Mouse (Mus musculus) c-Kit-positive CD71-positive TER-119-positive erythroid progenitor cells, embryonic 14.5 days (primary cell): ENCODE measurements around the gene Stxbp5l.
"Not testable (repeated sequence)": the region's sequence is repeated elsewhere in the genome, so short reads cannot be mapped to it uniquely, and the experiment has no call there.

Source experiments
- DNase-seq: peaks from one replicate; pipeline ENCODE4 v3.0.0-alpha.2; 2013; ENCODE audit warnings: low spot score

Stxbp5l gene

DNA sequence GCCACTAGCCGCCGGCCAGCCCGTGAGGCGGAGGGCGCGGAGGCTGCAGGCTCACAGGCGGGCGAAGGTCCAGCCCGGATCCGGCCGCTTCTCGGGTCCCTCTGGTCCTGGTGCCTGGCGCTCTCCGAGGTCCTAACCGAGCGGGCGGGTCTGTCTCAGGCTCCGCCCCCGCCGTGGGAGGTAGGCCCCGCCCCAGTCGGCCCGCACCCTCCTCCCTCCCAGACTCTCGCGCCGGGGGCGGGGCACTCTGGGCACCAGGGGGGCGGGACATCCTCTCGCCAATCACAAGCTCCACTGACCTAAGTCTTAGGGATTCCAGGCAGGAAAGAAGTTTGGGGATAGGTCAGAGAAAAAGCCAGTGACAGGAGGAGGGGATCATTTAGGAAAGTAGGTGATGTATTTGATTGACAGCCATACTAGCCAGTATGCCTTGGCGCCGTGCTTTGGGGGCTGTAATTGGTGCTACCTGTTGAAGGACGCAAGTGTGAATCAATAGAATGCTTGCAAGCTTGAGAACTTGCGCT is at the start of gene Stxbp5l:
Gene Stxbp5l (minus strand): TSS at position 142 of the 524 bp plus-strand sequence.
- DNase-seq, result peak; percentile 41

DNA sequence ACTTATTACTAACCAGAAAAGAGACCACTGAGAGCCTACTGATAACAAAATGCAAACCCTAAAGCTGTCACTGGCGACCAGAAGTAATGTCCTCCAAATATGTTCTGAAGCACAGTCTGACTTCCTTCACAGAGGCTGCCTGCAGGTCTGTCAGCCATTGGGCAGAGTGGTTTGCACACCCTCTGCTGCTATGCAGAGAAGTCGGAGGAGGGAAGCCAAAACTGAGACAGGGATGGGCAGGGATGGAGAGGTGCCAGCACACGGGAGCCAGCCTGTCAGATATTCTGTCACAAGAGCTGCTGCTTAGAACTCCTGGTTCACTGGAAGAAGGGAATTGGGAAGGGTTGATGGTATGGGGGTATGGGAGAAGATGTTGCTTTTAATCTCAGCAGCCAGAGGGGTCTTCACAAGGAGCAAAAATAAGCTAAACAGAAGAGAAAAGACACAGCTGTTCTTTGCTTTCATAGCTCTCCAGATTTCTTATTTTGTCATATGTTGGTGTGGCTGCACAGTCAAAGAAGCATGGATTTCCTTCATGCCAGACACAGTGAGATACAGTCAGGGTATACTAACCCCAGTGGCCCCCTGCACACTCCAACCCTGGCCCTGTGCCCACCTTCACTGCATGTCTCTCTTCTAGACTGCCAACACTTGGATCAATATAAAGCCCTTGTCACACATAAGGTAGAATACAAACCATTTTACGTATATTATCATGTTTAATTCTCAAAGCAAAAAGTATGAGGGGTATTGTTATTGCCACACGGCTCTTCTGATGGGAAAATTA is 48.8 kb upstream of the Stxbp5l start:
- DNase-seq, result no peak

DNA sequence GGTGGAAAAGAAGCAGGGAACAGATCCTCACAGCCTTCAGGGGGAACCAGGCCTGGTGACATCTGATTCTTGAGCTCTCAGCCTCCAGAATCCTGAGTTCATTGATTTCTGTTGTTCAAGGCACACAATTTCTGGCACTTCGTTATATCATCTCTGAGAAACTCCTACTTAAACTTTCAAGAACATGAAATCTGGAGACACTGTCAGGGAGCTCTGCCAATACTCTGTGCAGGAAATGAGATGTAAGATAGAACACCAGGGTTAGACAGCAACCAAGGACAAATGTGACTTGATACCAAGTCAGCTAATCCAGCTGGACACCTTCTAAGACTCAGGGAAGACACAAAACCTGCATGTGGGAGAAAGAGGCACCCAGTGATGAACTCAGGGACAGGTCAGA is 40.7 kb upstream of the Stxbp5l start:
- DNase-seq, result no peak

DNA sequence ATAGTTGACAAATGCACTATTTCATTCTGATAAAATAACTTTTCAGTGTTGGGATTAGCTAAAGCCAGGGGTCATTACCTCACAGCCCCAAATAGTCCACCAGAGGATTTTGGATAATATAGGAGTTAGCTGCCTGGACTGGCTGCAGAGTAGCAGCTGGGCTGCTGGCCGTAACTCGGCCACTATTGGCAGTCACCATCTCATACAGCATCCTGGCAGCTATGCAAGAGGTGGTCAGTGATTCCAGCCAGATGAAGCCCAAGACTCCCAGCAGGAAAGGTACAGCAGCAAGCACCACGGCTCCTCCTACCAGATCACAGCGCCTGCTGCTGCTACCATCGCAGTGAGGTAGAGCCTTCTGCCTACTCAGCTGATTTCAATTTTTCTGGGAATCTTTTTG is 38.1 kb upstream of the Stxbp5l start:
- DNase-seq, result no peak

- no peak for DNase-seq
These were observed 37.1 kb upstream of the Stxbp5l start for GRCm38 (mm10) chr16:37421851-37422250.

DNA sequence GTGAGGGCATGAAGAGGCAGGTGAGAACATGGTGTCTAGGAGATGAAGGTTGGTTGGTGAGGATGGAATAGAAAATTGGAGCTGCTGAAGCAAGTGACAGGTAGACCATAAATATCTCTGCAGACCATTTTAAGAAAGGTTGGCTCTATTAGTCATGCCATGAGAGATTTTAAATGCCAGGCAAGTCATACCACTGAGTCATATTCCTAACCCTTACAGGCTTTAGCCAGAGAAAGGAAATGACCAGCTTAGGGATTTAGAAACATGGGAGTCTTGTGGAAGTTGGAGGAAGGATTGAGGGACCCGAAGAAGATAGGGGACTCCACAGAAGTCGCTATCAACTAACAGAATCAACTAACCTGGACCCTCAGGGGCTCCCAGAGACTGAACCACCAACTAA is 35.8 kb upstream of the Stxbp5l start:
- DNase-seq, result no peak

- DNase-seq, result no peak
These were observed 20.8 kb upstream of the Stxbp5l start for GRCm38 (mm10) chr16:37405536-37405935.

GRCm38 (mm10) chr16:37404922-37405321 is 20.2 kb upstream of the Stxbp5l start:
- DNase-seq, result no peak

DNA sequence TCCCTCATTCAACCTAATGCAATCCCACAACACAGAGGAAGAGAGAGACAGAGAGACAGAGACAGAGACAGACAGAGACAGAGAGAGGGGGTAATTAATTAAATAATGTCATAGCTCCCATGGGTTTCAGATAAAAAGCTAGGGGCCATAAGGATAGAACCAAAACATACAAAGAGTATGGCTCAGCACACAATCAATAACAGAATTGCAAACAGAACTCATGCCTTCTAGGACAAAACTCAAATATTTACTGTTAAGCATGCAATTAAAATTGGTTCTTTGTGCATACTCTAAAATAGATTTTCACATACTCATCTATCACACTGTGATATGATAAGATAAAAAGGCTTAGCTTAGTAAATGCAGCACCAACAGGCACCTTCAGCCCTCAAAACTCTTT is 5.2 kb upstream of the Stxbp5l start:
- DNase-seq, result no peak

DNA sequence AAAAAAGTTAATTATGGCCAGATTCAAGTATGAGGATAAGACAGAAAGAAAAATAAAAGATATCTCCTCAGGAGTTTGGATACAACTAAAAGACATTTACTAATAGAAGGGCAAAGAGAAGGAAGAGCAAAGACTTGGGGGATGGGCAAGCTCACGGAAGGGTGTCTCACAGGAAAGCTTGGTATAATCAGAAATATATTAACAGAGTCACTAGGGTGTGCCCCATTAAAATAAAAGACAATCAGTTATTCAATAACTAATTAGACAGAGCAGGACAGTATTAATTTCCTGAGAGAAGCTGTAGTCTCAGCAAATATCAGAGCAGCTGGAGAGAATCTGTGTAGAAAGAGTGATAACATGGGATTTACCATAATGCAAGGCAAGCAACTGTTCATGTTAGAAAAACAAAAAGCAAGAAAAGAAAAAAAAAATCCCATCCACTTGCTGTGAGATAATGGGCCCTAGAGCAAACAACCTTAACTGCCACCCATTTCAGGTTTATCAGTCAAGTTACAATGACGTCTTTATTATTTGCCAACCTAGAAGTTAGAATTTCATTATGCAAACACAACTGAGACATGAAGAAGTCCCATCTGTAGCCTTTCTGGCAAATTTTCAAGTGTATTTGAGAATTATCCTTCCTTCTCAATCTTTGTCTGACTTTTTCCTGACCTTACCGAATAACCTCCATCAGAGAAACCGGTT is 4.6 kb upstream of the Stxbp5l start:
- DNase-seq, result no peak

- no peak for DNase-seq
These were observed 393 bp downstream of the Stxbp5l start for GRCm38 (mm10) chr16:37384369-37384768.

GRCm38 (mm10) chr16:37383426-37383825 is 1.3 kb downstream of the Stxbp5l start:
- DNase-seq, result no peak

GRCm38 (mm10) chr16:37372716-37373115 is 12.0 kb downstream of the Stxbp5l start:
- DNase-seq, result no peak

GRCm38 (mm10) chr16:37367426-37367825 is 17.3 kb downstream of the Stxbp5l start:
- DNase-seq, result no peak

GRCm38 (mm10) chr16:37363958-37364357 is 20.8 kb downstream of the Stxbp5l start:
- DNase-seq, result no peak

- no peak for DNase-seq
These were observed 29.1 kb downstream of the Stxbp5l start for GRCm38 (mm10) chr16:37355621-37356020.

DNA sequence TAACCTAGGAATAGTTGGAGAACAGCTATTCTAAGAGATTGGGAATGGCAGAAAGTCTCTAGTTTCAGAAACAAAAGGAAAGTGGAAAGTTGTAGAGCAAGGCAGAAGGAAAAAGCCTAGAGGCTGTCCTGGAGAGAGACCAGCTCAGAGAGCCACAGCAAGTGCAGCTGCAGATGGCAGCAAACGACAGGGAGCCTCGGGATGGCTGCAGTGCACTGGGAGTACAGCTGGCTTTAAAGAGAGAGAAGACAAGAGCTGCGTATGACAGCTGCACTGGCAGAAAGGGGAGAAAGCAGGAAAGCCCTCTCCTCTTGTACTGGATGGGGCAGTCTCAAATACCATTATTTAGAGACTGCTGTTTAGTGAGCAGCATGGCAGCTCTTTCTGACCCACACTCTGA is 37.7 kb downstream of the Stxbp5l start:
- DNase-seq, result no peak

- no peak for DNase-seq
These were observed 39.8 kb downstream of the Stxbp5l start for GRCm38 (mm10) chr16:37344960-37345359.

DNA sequence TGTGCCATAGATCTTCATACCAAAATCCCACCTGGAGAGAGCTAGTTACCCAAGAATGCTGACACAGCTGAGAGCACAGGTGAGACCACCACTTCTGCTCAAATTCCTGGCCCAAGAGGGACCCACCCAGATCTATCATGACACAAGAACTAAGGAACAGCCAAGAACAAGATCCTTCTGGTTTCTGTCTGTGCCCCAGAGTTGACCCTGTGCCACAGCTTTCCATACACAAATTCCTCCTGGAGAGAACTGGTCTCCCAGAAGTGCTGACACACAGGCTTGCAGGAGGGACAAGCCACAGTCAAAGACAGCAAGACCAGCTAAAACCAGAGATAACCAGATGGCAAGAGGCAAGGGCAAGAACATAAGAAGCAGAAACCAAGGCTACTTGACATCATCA is 43.3 kb downstream of the Stxbp5l start:
- not testable (repeated sequence) for DNase-seq

- DNase-seq, result no peak
These were observed 46.6 kb downstream of the Stxbp5l start for GRCm38 (mm10) chr16:37338177-37338576.

GRCm38 (mm10) chr16:37337529-37337928 is 47.2 kb downstream of the Stxbp5l start:
- DNase-seq, result no peak

DNA sequence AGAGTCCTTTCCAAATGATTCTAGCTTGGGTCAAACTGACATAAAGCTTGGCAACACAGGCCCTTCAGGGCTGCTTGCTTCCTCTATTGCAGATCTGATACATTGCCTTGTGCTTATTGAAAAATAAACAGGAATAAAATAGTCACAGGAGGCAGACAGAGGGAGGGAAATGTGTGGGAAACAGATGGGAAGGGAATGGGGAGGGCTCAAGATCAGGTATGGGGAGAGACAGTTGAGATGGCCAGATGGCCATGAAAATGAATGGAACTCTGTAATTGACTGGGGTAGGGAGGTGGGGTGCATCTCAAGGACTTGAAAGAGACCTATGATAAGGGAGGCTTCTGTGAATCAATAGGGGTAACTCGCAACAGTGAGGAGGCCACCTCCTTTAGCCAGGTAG is 80.3 kb downstream of the Stxbp5l start:
- DNase-seq, result no peak

GRCm38 (mm10) chr16:37292593-37292992 is 92.2 kb downstream of the Stxbp5l start:
- no peak for DNase-seq
